Comparison of ENCODE assay signal across 9 mouse cellular contexts in genomic region chr8:85076001-85076400, GRCm38 (mm10). TPM values are rescaled to one million over a fixed set of nuclear protein-coding genes. Genes with fewer than 3 reads are reported as not detected.
DNase-seq lines count a peak whose midpoint lies in the region; ATAC-seq lines count a peak whose summit lies in the region.
"Had no signal": no experiment of that assay in that cellular context is flagged by ENCODE, and none has a peak within 500 bp of the region (broad histone marks: within the 10 kb centered on the region; RNA-seq: fewer than 3 reads in every experiment).

No protein-coding gene starts in this region.

- no peak overlapping the region for H3K4me3 ChIP-seq in midbrain, embryonic 11.5 days (ENCODE audit: low read depth, low read length)
- H3K4me3 ChIP-seq in midbrain, embryonic 15.5 days, result no peak overlapping the region
- peak overlapping the region; percentile 12; the same call in 1 of the 2 replicates for H3K4me3 ChIP-seq in liver, embryonic 12.5 days

- no peak overlapping the region for H3K27ac ChIP-seq in midbrain, embryonic 11.5 days (ENCODE audit: low read depth, low read length)
- no peak overlapping the region for H3K27ac ChIP-seq in midbrain, embryonic 15.5 days
- peak overlapping the region; percentile 81 for H3K27ac ChIP-seq in liver, embryonic 12.5 days

- H3K27me3 ChIP-seq in midbrain, embryonic 11.5 days (ENCODE audit: control insufficient read depth, insufficient read depth, low read length), result no peaks in the 10 kb centered on the region
- no peaks in the 10 kb centered on the region for H3K27me3 ChIP-seq in midbrain, embryonic 15.5 days (replicated peaks)
- H3K27me3 ChIP-seq in liver, embryonic 12.5 days (replicated peaks), result no peaks in the 10 kb centered on the region

- H3K4me2 ChIP-seq in midbrain, embryonic 11.5 days, result no peak overlapping the region
- H3K4me2 ChIP-seq in midbrain, embryonic 15.5 days, result no peak overlapping the region
- H3K4me2 ChIP-seq in liver, embryonic 12.5 days, result peak overlapping the region; percentile 55

- peaks cover 16% of the 10 kb centered on the region for H3K36me3 ChIP-seq in midbrain, embryonic 11.5 days (ENCODE audit: control insufficient read depth, insufficient read depth, low read length)
- H3K36me3 ChIP-seq in midbrain, embryonic 15.5 days (replicated peaks), result peaks cover 19% of the 10 kb centered on the region
- H3K36me3 ChIP-seq in liver, embryonic 12.5 days, result peaks cover 63% of the 10 kb centered on the region

- no peak overlapping the region for H3K9ac ChIP-seq in midbrain, embryonic 11.5 days (ENCODE audit: low read length)
- H3K9ac ChIP-seq in midbrain, embryonic 15.5 days, result no peak overlapping the region
- peak overlapping the region; percentile 42 for H3K9ac ChIP-seq in liver, embryonic 12.5 days

- peak; percentile 58 for DNase-seq in cerebellum, adult 9-10 months
- peak; percentile 88 for DNase-seq in midbrain, embryonic 11.5 days (ENCODE audit: low spot score, missing footprints)
- peak; percentile 59 to 61 for DNase-seq in cerebellum, postnatal 36 days
- DNase-seq in urinary bladder, postnatal 36 days (ENCODE audit: low spot score in 2 of 2), result no peak

- 81% methylated on average over 9 of the region's 9 CpGs for WGBS in midbrain, embryonic 11.5 days
- WGBS in midbrain, embryonic 15.5 days, result 74% methylated on average over 9 of the region's 9 CpGs
- WGBS in liver, embryonic 12.5 days (ENCODE audit: insufficient replicate concordance), result 50% methylated on average over 9 of the region's 9 CpGs

- H3K4me1 ChIP-seq in midbrain, embryonic 11.5 days (ENCODE audit: control insufficient read depth, insufficient read depth, low read length), result peaks cover 16% of the 10 kb centered on the region
- peaks cover 27% of the 10 kb centered on the region for H3K4me1 ChIP-seq in midbrain, embryonic 15.5 days
- H3K4me1 ChIP-seq in liver, embryonic 12.5 days, result peaks cover 76% of the 10 kb centered on the region

- ATAC-seq in cerebellum, adult (ENCODE audit: insufficient number of reproducible peaks, low FRiP score, low TSS enrichment), result no peak
- ATAC-seq in midbrain, embryonic 11.5 days (ENCODE audit: low FRiP score), result no peak
- no peak for ATAC-seq in midbrain, embryonic 15.5 days (replicated peaks)
- peak; percentile 67 for ATAC-seq in liver, embryonic 12.5 days
- ATAC-seq in granulocyte monocyte progenitor cell, adult 5-6 weeks (replicated peaks; ENCODE audit: poor library complexity, severe bottlenecking), result no peak

- no peaks in the 10 kb centered on the region for H3K9me3 ChIP-seq in midbrain, embryonic 11.5 days (ENCODE audit: control insufficient read depth, low read length)
- H3K9me3 ChIP-seq in midbrain, embryonic 15.5 days, result no peaks in the 10 kb centered on the region
- no peaks in the 10 kb centered on the region for H3K9me3 ChIP-seq in liver, embryonic 12.5 days (replicated peaks)

RNA-seq across cellular contexts. Expression of gene Dhps, which starts 4.4 kb away (rescaled TPM):
- polyA plus RNA-seq in midbrain, embryonic 11.5 days (2014; fragmentation: Nextera tagmentation; extraction: Ambion mirVana), result 65.5 and 66.8 TPM in 2 replicates
- 111 and 112 TPM in 2 replicates for polyA plus RNA-seq in midbrain, embryonic 15.5 days (2015; fragmentation: Nextera tagmentation; extraction: Ambion mirVana)
- polyA plus RNA-seq in liver, embryonic 12.5 days (2016; fragmentation: Nextera tagmentation; extraction: Ambion mirVana), result 51.6 and 52.3 TPM in 2 replicates
- total RNA-seq in granulocyte monocyte progenitor cell, adult 5-6 weeks (2014; fragmentation: Nextera tagmentation), result 42.0 and 66.5 TPM in 2 replicates
- 19.6 and 30.1 TPM in 2 replicates for total RNA-seq in granulocyte monocyte progenitor cell, adult 5-6 weeks (2017)

RNA-seq across cellular contexts. Expression of gene Wdr83os, which starts 4.5 kb away (rescaled TPM):
- polyA plus RNA-seq in midbrain, embryonic 11.5 days (2014; fragmentation: Nextera tagmentation; extraction: Ambion mirVana), result 120 and 135 TPM in 2 replicates
- 135 TPM in 2 replicates for polyA plus RNA-seq in midbrain, embryonic 15.5 days (2015; fragmentation: Nextera tagmentation; extraction: Ambion mirVana)
- 80.1 and 87.7 TPM in 2 replicates for polyA plus RNA-seq in liver, embryonic 12.5 days (2016; fragmentation: Nextera tagmentation; extraction: Ambion mirVana)
- total RNA-seq in granulocyte monocyte progenitor cell, adult 5-6 weeks (2014; fragmentation: Nextera tagmentation), result 189 and 191 TPM in 2 replicates
- total RNA-seq in granulocyte monocyte progenitor cell, adult 5-6 weeks (2017), result 36.6 and 47.4 TPM in 2 replicates

RNA-seq across cellular contexts. Expression of gene Wdr83, which starts 5.1 kb away (rescaled TPM):
- polyA plus RNA-seq in midbrain, embryonic 11.5 days (2014; fragmentation: Nextera tagmentation; extraction: Ambion mirVana), result 54.3 and 56.1 TPM in 2 replicates
- 60.3 and 66.9 TPM in 2 replicates for polyA plus RNA-seq in midbrain, embryonic 15.5 days (2015; fragmentation: Nextera tagmentation; extraction: Ambion mirVana)
- 30.8 and 33.1 TPM in 2 replicates for polyA plus RNA-seq in liver, embryonic 12.5 days (2016; fragmentation: Nextera tagmentation; extraction: Ambion mirVana)
- total RNA-seq in granulocyte monocyte progenitor cell, adult 5-6 weeks (2014; fragmentation: Nextera tagmentation), result 56.2 and 81.8 TPM in 2 replicates
- total RNA-seq in granulocyte monocyte progenitor cell, adult 5-6 weeks (2017), result 23.3 and 32.8 TPM in 2 replicates

RNA-seq across cellular contexts. Expression of gene Man2b1, which starts 7.1 kb away (rescaled TPM):
- polyA plus RNA-seq in midbrain, embryonic 11.5 days (2014; fragmentation: Nextera tagmentation; extraction: Ambion mirVana), result 15.7 and 16.9 TPM in 2 replicates
- polyA plus RNA-seq in midbrain, embryonic 15.5 days (2015; fragmentation: Nextera tagmentation; extraction: Ambion mirVana), result 19.8 and 20.0 TPM in 2 replicates
- 23.5 and 26.7 TPM in 2 replicates for polyA plus RNA-seq in liver, embryonic 12.5 days (2016; fragmentation: Nextera tagmentation; extraction: Ambion mirVana)
- total RNA-seq in granulocyte monocyte progenitor cell, adult 5-6 weeks (2014; fragmentation: Nextera tagmentation), result 91.4 and 110 TPM in 2 replicates
- total RNA-seq in granulocyte monocyte progenitor cell, adult 5-6 weeks (2017), result 52.9 and 83.5 TPM in 2 replicates

RNA-seq across cellular contexts. Expression of gene Gm5741, which starts 8.2 kb away (rescaled TPM):
- 0.53 TPM in 1 of 2 replicates, not detected in the other for polyA plus RNA-seq in midbrain, embryonic 11.5 days (2014; fragmentation: Nextera tagmentation; extraction: Ambion mirVana)
- 0.89 and 2.0 TPM in 2 replicates for polyA plus RNA-seq in midbrain, embryonic 15.5 days (2015; fragmentation: Nextera tagmentation; extraction: Ambion mirVana)
- polyA plus RNA-seq in liver, embryonic 12.5 days (2016; fragmentation: Nextera tagmentation; extraction: Ambion mirVana), result 0.80 TPM in 1 of 2 replicates, not detected in the other
- total RNA-seq in granulocyte monocyte progenitor cell, adult 5-6 weeks (2014; fragmentation: Nextera tagmentation), result not detected in 2 replicates
- not detected in 2 replicates for total RNA-seq in granulocyte monocyte progenitor cell, adult 5-6 weeks (2017)
- total RNA-seq: gastrocnemius, postnatal 4 days had no signal

Comparison
In these comparisons a context has a peak if more than half of its experiments do, and no peak if none do; other contexts are left out.
1. DNase-seq: peak in cerebellum, adult 9-10 months (single experiment), midbrain, embryonic 11.5 days (single experiment) and cerebellum, postnatal 36 days (2 of 2); none in urinary bladder, postnatal 36 days (0 of 2).